Mouse (Mus musculus) lung, embryonic 16.5 days (tissue): ENCODE data around the gene Ankrd7. TPM values are rescaled to one million over a fixed set of nuclear protein-coding genes. Genes with fewer than 3 reads are reported as not detected.

Source experiments
- ATAC-seq: fragments of 200-750 bp; cut with Nextera tagmentation; 2 replicates; pipeline ENCODE4 v1.8.0; 2017; ENCODE audit warnings: low read depth, mild to moderate bottlenecking, moderate library complexity
- H3K27ac ChIP-seq: fragments of 300-500 bp; sonication (generic); 2 replicates; pipeline ENCODE4 v1.5.1; 2014; ENCODE audit warnings: mild to moderate bottlenecking, control low read depth, low read length
- H3K27me3 ChIP-seq: fragments of 300-500 bp; sonication (generic); 2 replicates; pipeline ENCODE4 v1.6.1; 2014; ENCODE audit warnings: low read depth, low read length, mixed read lengths; ENCODE audit not compliant: control insufficient read depth, insufficient read depth
- H3K36me3 ChIP-seq: fragments of 300-500 bp; sonication (generic); 2 replicates; pipeline ENCODE4 v1.6.1; 2014; ENCODE audit warnings: low read length; ENCODE audit not compliant: control insufficient read depth, insufficient read depth
- H3K4me1 ChIP-seq: fragments of 300-500 bp; sonication (generic); replicated peaks from 2 replicates; pipeline ENCODE4 v1.6.1; 2014; ENCODE audit warnings: low read length, mixed read lengths; ENCODE audit not compliant: control insufficient read depth, insufficient read depth
- H3K4me2 ChIP-seq: fragments of 300-500 bp; sonication (generic); 2 replicates; pipeline ENCODE4 v1.6.1; 2014; ENCODE audit warnings: low read depth, low read length, control low read depth
- H3K4me3 ChIP-seq: fragments of 300-500 bp; sonication (generic); 2 replicates; pipeline ENCODE4 v1.5.1; 2014; ENCODE audit warnings: mild to moderate bottlenecking, low read length, control low read depth
- H3K9ac ChIP-seq: fragments of 300-500 bp; sonication (generic); 2 replicates; pipeline ENCODE4 v1.6.1; 2014; ENCODE audit warnings: low read length, control low read depth
- H3K9me3 ChIP-seq: fragments of 300-500 bp; sonication (generic); 2 replicates; pipeline ENCODE4 v1.6.1; 2016; ENCODE audit warnings: low read length; ENCODE audit not compliant: control insufficient read depth
- WGBS: fragments of 180-500 bp; shearing (Covaris S2); extraction: QIAGEN DNeasy Blood & Tissue Kit; methylation state at CpG from one replicate; pipeline ENCODE4 v1.1.7; 2014; 5-methylcytosine and 5-hydroxymethylcytosine counted together
- polyA plus RNA-seq: library from polyadenylated mRNA; unstranded; fragments of >200 nt; fragmentation: Nextera tagmentation; extraction: Ambion mirVana; gene quantifications from 2 replicates; pipeline ENCODE4 v1.2.1, GENCODE M21; 2015

Gene Ankrd7
- polyA plus RNA-seq, 1 experiment from 2014 or later: 0.38 TPM

- Histone ChIP-seq H3K9ac (no peak overlapping the region), H3K9me3 (no peaks in the 10 kb centered on the region), H3K27ac (no peak overlapping the region), H3K4me3 (no peak overlapping the region), H3K4me2 (no peak overlapping the region), H3K4me1 (no peaks in the 10 kb centered on the region), H3K36me3 (peaks cover 27% of the 10 kb centered on the region), H3K27me3 (no peaks in the 10 kb centered on the region)
- no peak for ATAC-seq
Measured at GRCm38 (mm10) chr6:18855323-18855722, 10.8 kb upstream of the Ankrd7 start.

- Histone ChIP-seq H3K27me3 (no peaks in the 10 kb centered on the region), H3K36me3 (peaks cover 27% of the 10 kb centered on the region)
- ATAC-seq: no peak
Measured at GRCm38 (mm10) chr6:18856487-18857078, 9.5 kb upstream of the Ankrd7 start.

GRCm38 (mm10) chr6:18889030-18889429, 22.9 kb downstream of the Ankrd7 start:
- 48% methylated on average over 2 of the region's 2 CpGs for WGBS
- Histone ChIP-seq H3K27ac (no peak overlapping the region), H3K9me3 (no peaks in the 10 kb centered on the region), H3K4me2 (no peak overlapping the region), H3K36me3 (no peaks in the 10 kb centered on the region), H3K9ac (no peak overlapping the region), H3K4me3 (no peak overlapping the region), H3K4me1 (no peaks in the 10 kb centered on the region), H3K27me3 (no peaks in the 10 kb centered on the region)
- no peak for ATAC-seq

More at GRCm38 (mm10) chr6:18856487-18857078, 9.5 kb upstream of the Ankrd7 start:
- no peaks in the 10 kb centered on the region; the same call in 1 of the 2 replicates for H3K9me3 ChIP-seq
- no peak overlapping the region for H3K27ac ChIP-seq
- H3K9ac ChIP-seq: no peak overlapping the region
- H3K4me1 ChIP-seq: no peaks in the 10 kb centered on the region
- no peak overlapping the region for H3K4me3 ChIP-seq
- 93% methylated on average over 3 of the region's 3 CpGs for WGBS
- H3K4me2 ChIP-seq: no peak overlapping the region

- no peak for ATAC-seq
- Histone ChIP-seq H3K36me3 (no peaks in the 10 kb centered on the region), H3K4me3 (no peak overlapping the region), H3K27me3 (no peaks in the 10 kb centered on the region), H3K9ac (no peak overlapping the region), H3K27ac (no peak overlapping the region), H3K9me3 (no peaks in the 10 kb centered on the region), H3K4me1 (no peaks in the 10 kb centered on the region), H3K4me2 (no peak overlapping the region)
Measured at GRCm38 (mm10) chr6:18894142-18894541, 28.0 kb downstream of the Ankrd7 start.

GRCm38 (mm10) chr6:18907173-18907572, 41.1 kb downstream of the Ankrd7 start:
- Histone ChIP-seq H3K9me3 (no peaks in the 10 kb centered on the region), H3K36me3 (no peaks in the 10 kb centered on the region), H3K27ac (no peak overlapping the region), H3K4me3 (no peak overlapping the region), H3K27me3 (no peaks in the 10 kb centered on the region), H3K4me1 (no peaks in the 10 kb centered on the region), H3K9ac (no peak overlapping the region), H3K4me2 (no peak overlapping the region)
- no peak for ATAC-seq
- WGBS: 86% methylated on average over 2 of the region's 2 CpGs

- ATAC-seq: no peak
- 66% methylated on average over 4 of the region's 4 CpGs for WGBS
- H3K27me3 ChIP-seq: no peaks in the 10 kb centered on the region
- H3K4me3 ChIP-seq: no peak overlapping the region
- no peak overlapping the region for H3K9ac ChIP-seq
- H3K27ac ChIP-seq: no peak overlapping the region
- H3K4me2 ChIP-seq: no peak overlapping the region
- H3K36me3 ChIP-seq: no peaks in the 10 kb centered on the region
- H3K4me1 ChIP-seq: no peaks in the 10 kb centered on the region
- no peaks in the 10 kb centered on the region for H3K9me3 ChIP-seq
Measured at GRCm38 (mm10) chr6:18913179-18913578, 47.1 kb downstream of the Ankrd7 start.

- H3K36me3 ChIP-seq: no peaks in the 10 kb centered on the region
Measured at GRCm38 (mm10) chr6:18916021-18916420, 49.9 kb downstream of the Ankrd7 start.

GRCm38 (mm10) chr6:18916471-18916870, 50.4 kb downstream of the Ankrd7 start:
- 75% methylated on average over 4 of the region's 4 CpGs for WGBS
- no peak for ATAC-seq
- Histone ChIP-seq H3K9ac (no peak overlapping the region), H3K4me3 (no peak overlapping the region), H3K36me3 (no peaks in the 10 kb centered on the region), H3K4me2 (no peak overlapping the region), H3K9me3 (no peaks in the 10 kb centered on the region), H3K27me3 (no peaks in the 10 kb centered on the region), H3K27ac (no peak overlapping the region), H3K4me1 (no peaks in the 10 kb centered on the region)

More at GRCm38 (mm10) chr6:18916021-18916420, 49.9 kb downstream of the Ankrd7 start:
- Histone ChIP-seq H3K27me3 (no peaks in the 10 kb centered on the region), H3K4me3 (no peak overlapping the region), H3K27ac (no peak overlapping the region), H3K9ac (no peak overlapping the region), H3K9me3 (no peaks in the 10 kb centered on the region), H3K4me2 (no peak overlapping the region), H3K4me1 (no peaks in the 10 kb centered on the region)
- no peak for ATAC-seq
- 58% methylated on average over 4 of the region's 4 CpGs for WGBS
